Mouse (Mus musculus) heart, embryonic 11.5 days (tissue): ENCODE results near the gene Zfp281. TPM values are rescaled to one million over a fixed set of nuclear protein-coding genes. Genes with fewer than 3 reads are reported as not detected.

Experiments
- ATAC-seq: fragments of 200-750 bp; cut with Nextera tagmentation; replicated peaks from 2 replicates; pipeline ENCODE4 v1.8.0; 2017; ENCODE audit warnings: moderate library complexity; ENCODE audit not compliant: insufficient number of reproducible peaks, low FRiP score, low TSS enrichment
- H3K27ac ChIP-seq: fragments of 300-500 bp; sonication (generic); 2 replicates; pipeline ENCODE4 v1.5.1; 2014; ENCODE audit warnings: mild to moderate bottlenecking, low read depth, low read length
- H3K27me3 ChIP-seq: fragments of 300-500 bp; sonication (generic); 2 replicates; pipeline ENCODE4 v1.6.1; 2014; ENCODE audit warnings: mild to moderate bottlenecking, low read length, mixed read lengths; ENCODE audit not compliant: control insufficient read depth, insufficient read depth
- H3K36me3 ChIP-seq: fragments of 300-500 bp; sonication (generic); 2 replicates; pipeline ENCODE4 v1.6.1; 2014; ENCODE audit warnings: mild to moderate bottlenecking, low read length, moderate library complexity, mixed read lengths; ENCODE audit not compliant: control insufficient read depth, insufficient read depth
- H3K4me1 ChIP-seq: fragments of 300-500 bp; sonication (generic); 2 replicates; pipeline ENCODE4 v1.6.1; 2014; ENCODE audit warnings: low read length; ENCODE audit not compliant: control insufficient read depth, insufficient read depth
- H3K4me2 ChIP-seq: fragments of 300-500 bp; sonication (generic); 2 replicates; pipeline ENCODE4 v1.6.1; 2014; ENCODE audit warnings: mild to moderate bottlenecking, moderate library complexity
- H3K4me3 ChIP-seq: fragments of 300-500 bp; sonication (generic); 2 replicates; pipeline ENCODE4 v1.5.1; 2014; ENCODE audit warnings: low read depth, low read length
- H3K9ac ChIP-seq: fragments of 300-500 bp; sonication (generic); 2 replicates; pipeline ENCODE4 v1.6.1; 2014; ENCODE audit warnings: mild to moderate bottlenecking, low read depth, low read length, moderate library complexity
- H3K9me3 ChIP-seq: fragments of 300-500 bp; sonication (generic); replicated peaks from 2 replicates; pipeline ENCODE4 v1.6.1; 2016; ENCODE audit warnings: low read length; ENCODE audit not compliant: control insufficient read depth
- WGBS: fragments of 180-500 bp; shearing (Covaris S2); extraction: QIAGEN DNeasy Blood & Tissue Kit; methylation state at CpG from one replicate; pipeline ENCODE4 v1.1.7; 2014; ENCODE audit not compliant: insufficient replicate concordance; 5-methylcytosine and 5-hydroxymethylcytosine counted together
- polyA plus RNA-seq: library from polyadenylated mRNA; unstranded; fragments of >200 nt; fragmentation: Nextera tagmentation; extraction: Ambion mirVana; gene quantifications from 2 replicates; pipeline ENCODE4 v1.2.1, GENCODE M21; 2014

Zfp281 gene
- polyA plus RNA-seq, 1 experiment from 2014 or later: 17.5 TPM

- Histone ChIP-seq H3K36me3 (no peaks in the 10 kb centered on the region), H3K4me2 (no peak overlapping the region), H3K4me1 (no peaks in the 10 kb centered on the region), H3K9ac (no peak overlapping the region), H3K27ac (no peak overlapping the region), H3K9me3 (no peaks in the 10 kb centered on the region), H3K27me3 (no peaks in the 10 kb centered on the region), H3K4me3 (no peak overlapping the region)
- ATAC-seq: no peak
- WGBS: 72% methylated on average over 9 of the region's 9 CpGs
These were observed 18.9 kb upstream of the Zfp281 start for GRCm38 (mm10) chr1:136605790-136606189.

GRCm38 (mm10) chr1:136606278-136606677 lies 18.4 kb upstream of the Zfp281 start:
- H3K9me3 ChIP-seq: no peaks in the 10 kb centered on the region
- no peak overlapping the region for H3K4me2 ChIP-seq
- H3K4me3 ChIP-seq: no peak overlapping the region
- no peaks in the 10 kb centered on the region for H3K4me1 ChIP-seq
- ATAC-seq: no peak
- no peaks in the 10 kb centered on the region for H3K36me3 ChIP-seq
- WGBS: 76% methylated on average over 4 of the region's 4 CpGs
- H3K27me3 ChIP-seq: no peaks in the 10 kb centered on the region
- H3K9ac ChIP-seq: no peak overlapping the region
- no peak overlapping the region for H3K27ac ChIP-seq

GRCm38 (mm10) chr1:136608339-136609261 lies 16.1 kb upstream of the Zfp281 start:
- no peaks in the 10 kb centered on the region for H3K27me3 ChIP-seq
- ATAC-seq: no peak

GRCm38 (mm10) chr1:136611803-136612202 lies 12.9 kb upstream of the Zfp281 start:
- Histone ChIP-seq H3K4me2 (no peak overlapping the region), H3K9ac (no peak overlapping the region), H3K27ac (no peak overlapping the region), H3K4me1 (no peaks in the 10 kb centered on the region), H3K27me3 (no peaks in the 10 kb centered on the region), H3K4me3 (no peak overlapping the region), H3K36me3 (no peaks in the 10 kb centered on the region), H3K9me3 (no peaks in the 10 kb centered on the region)
- 76% methylated on average over 9 of the region's 9 CpGs for WGBS
- no peak for ATAC-seq

More at GRCm38 (mm10) chr1:136608339-136609261, 16.1 kb upstream of the Zfp281 start:
- whole genome bisulfite sequencing: 74% methylated on average over 11 of the region's 11 CpGs
- Histone ChIP-seq H3K4me1 (no peaks in the 10 kb centered on the region), H3K9me3 (no peaks in the 10 kb centered on the region), H3K9ac (no peak overlapping the region), H3K4me2 (no peak overlapping the region), H3K27ac (no peak overlapping the region), H3K36me3 (no peaks in the 10 kb centered on the region), H3K4me3 (no peak overlapping the region)

GRCm38 (mm10) chr1:136613300-136613751 lies 11.4 kb upstream of the Zfp281 start:
- Histone ChIP-seq H3K9me3 (no peaks in the 10 kb centered on the region), H3K27ac (no peak overlapping the region), H3K9ac (no peak overlapping the region), H3K4me3 (no peak overlapping the region), H3K4me2 (no peak overlapping the region), H3K27me3 (no peaks in the 10 kb centered on the region), H3K36me3 (no peaks in the 10 kb centered on the region), H3K4me1 (no peaks in the 10 kb centered on the region)
- no peak for ATAC-seq
- WGBS: 48% methylated on average over 6 of the region's 6 CpGs

- H3K9ac ChIP-seq: no peak overlapping the region
- no peak for ATAC-seq
- H3K27me3 ChIP-seq: no peaks in the 10 kb centered on the region
- no peaks in the 10 kb centered on the region for H3K4me1 ChIP-seq
- no peaks in the 10 kb centered on the region for H3K9me3 ChIP-seq
- no peak overlapping the region for H3K4me2 ChIP-seq
- no peak overlapping the region for H3K27ac ChIP-seq
- H3K36me3 ChIP-seq: no peaks in the 10 kb centered on the region
- WGBS: 82% methylated on average over 11 of the region's 11 CpGs
- H3K4me3 ChIP-seq: no peak overlapping the region
These were observed 9.8 kb upstream of the Zfp281 start for GRCm38 (mm10) chr1:136614748-136615440.

GRCm38 (mm10) chr1:136617163-136617788 lies 7.4 kb upstream of the Zfp281 start:
- Histone ChIP-seq H3K36me3 (no peaks in the 10 kb centered on the region), H3K27me3 (no peaks in the 10 kb centered on the region), H3K9me3 (no peaks in the 10 kb centered on the region), H3K4me1 (no peaks in the 10 kb centered on the region), H3K4me3 (no peak overlapping the region), H3K4me2 (no peak overlapping the region), H3K27ac (no peak overlapping the region), H3K9ac (no peak overlapping the region)
- WGBS: 64% methylated on average over 7 of the region's 7 CpGs
- ATAC-seq: no peak

- no peak overlapping the region for H3K27ac ChIP-seq
- WGBS: 71% methylated on average over 1 of the region's 1 CpGs
These were observed 6.1 kb upstream of the Zfp281 start for GRCm38 (mm10) chr1:136618570-136618969.

More at GRCm38 (mm10) chr1:136618570-136618969, 6.1 kb upstream of the Zfp281 start:
- H3K9ac ChIP-seq: no peak overlapping the region
- H3K9me3 ChIP-seq: no peaks in the 10 kb centered on the region
- no peak overlapping the region for H3K4me3 ChIP-seq
- H3K27me3 ChIP-seq: no peaks in the 10 kb centered on the region
- no peak overlapping the region for H3K4me2 ChIP-seq
- no peaks in the 10 kb centered on the region for H3K36me3 ChIP-seq
- ATAC-seq: no peak
- no peaks in the 10 kb centered on the region for H3K4me1 ChIP-seq
